Mouse (Mus musculus): ENCODE measurements around the gene Sestd1.

The Sestd1 gene

GRCm38 (mm10) chr2:77280512-77281409 lies at the start of gene Sestd1:
Gene Sestd1, minus strand, starts transcription at chr2:77280592.
- peak; percentile 74 for DNase-seq (ENCODE audit: low read depth, low spot score)

DNA sequence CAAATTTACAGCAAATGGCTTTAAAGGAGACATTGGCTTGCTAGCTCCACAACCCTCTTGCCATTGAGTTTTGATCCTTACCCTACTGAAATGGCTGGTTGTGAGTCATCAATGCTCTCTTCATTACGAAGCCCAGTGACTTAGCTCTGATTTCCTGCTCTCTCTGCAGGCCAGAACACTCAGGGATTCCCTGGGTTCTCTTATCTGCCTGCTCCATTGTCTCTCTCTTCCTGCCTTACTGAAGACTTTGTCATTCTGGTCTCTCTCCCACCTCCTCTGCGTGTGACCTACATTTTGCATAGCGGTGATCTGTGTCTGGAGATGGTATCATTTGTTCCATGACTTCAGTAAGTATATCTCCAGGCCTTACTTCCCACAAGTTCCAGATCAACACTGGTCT lies 46.9 kb upstream of the Sestd1 start:
- no peak for DNase-seq (ENCODE audit: low read depth, low spot score)

- DNase-seq (ENCODE audit: low read depth, low spot score) = peak; percentile 61
Measured at GRCm38 (mm10) chr2:77323739-77324138, 43.3 kb upstream of the Sestd1 start.

DNA sequence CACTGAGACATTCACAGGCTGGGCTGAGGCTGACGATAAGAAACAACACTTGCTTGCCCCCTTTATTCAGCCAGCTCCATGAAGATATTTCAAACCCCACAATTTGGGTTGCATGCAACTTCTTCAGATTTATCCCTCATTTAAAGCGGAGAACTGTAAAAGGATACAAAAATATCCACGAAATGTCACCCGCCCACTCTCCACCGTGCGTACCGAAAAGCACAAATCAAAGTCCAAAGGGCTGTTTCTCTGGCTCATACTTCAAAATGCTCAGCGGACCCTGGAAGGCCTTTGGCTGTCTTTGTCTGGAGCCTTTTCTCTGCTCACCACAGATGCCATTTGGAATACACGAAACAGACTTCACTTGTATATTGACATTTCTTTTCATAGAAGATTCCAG lies 42.8 kb upstream of the Sestd1 start:
- DNase-seq (ENCODE audit: low read depth, low spot score) = no peak

- no peak for DNase-seq (ENCODE audit: low read depth, low spot score)
Measured at GRCm38 (mm10) chr2:77319196-77319595, 38.8 kb upstream of the Sestd1 start.

- DNase-seq (ENCODE audit: low read depth, low spot score) = peak; percentile 43
Measured at GRCm38 (mm10) chr2:77316961-77317360, 36.6 kb upstream of the Sestd1 start.

- no peak for DNase-seq (ENCODE audit: low read depth, low spot score)
Measured at GRCm38 (mm10) chr2:77313846-77314245, 33.5 kb upstream of the Sestd1 start.

- DNase-seq (ENCODE audit: low read depth, low spot score) = no peak
Measured at GRCm38 (mm10) chr2:77312616-77313015, 32.2 kb upstream of the Sestd1 start.

- DNase-seq (ENCODE audit: low read depth, low spot score) = peak; percentile 45
Measured at GRCm38 (mm10) chr2:77309313-77309712, 28.9 kb upstream of the Sestd1 start.

DNA sequence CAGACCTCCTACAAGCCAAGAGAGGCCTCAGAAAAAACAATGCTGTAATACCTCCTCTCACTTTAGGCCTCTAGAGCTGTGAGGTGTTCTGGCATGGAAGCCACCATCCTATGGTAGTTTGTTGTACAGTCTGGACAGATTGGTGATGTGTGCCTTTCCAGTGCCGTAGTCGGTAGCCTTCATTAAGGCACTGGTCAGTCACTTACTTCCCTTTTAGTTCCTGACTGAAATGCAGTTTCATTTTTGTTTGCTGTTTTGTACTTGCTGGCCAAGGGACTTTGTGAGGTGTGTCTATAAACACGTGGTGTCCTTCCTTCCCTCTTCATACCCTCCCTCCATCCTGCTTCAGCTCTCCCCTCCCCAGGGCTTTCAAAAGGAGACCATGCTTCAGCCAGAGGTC lies 24.1 kb upstream of the Sestd1 start:
- DNase-seq (ENCODE audit: low read depth, low spot score) = no peak

DNA sequence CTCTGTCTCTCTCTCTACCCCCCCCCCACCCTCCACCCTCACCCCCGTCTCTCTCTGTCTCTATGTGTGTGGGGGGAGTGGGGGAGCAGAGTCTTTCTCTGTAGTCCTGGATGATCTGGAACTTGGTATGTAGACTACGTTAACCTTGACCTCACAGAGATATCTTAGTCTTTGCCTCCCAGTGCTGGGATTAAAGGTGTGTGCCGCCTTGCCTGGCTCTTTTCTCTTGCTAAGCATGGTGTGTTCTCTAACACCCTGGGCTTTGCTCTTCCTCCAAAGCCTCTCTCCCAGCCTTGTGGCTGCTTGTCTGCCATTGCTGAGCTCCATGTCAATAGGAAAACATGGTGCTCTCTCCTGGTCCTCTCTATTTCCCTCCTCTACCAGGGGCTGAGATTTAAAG lies 23.3 kb upstream of the Sestd1 start:
- DNase-seq (ENCODE audit: low read depth, low spot score) = no peak

DNA sequence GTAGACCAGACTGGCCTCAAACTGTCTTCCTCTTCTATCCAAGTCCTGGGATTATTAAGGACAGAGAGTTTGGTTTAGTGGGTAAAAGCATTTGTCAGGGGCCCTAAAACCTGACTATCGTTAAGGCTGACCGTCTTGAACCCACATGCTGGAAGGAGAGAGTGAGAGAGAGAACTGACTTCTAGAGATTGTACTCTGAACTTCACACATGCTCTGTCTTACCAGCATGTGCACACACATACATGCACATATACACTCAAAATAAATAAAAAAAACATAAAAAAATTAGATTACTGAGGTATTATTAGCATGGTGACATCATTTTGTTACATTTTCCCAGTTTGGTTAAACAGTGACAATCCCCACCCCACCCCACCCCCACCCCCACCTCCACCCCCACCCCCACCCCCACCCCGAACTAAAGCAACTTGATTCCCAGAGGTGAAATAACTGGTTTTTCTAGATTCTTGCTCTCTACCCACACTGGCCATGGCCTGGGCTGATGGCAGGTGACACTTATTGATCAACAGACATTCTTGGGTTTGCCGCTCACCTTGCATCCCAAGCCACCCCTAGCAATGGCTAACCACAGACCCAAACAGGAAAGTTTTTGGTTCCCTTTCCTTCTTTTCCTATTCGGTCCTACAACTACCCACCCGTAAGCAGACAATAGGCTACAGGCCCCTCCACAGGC lies 22.4 kb upstream of the Sestd1 start:
- DNase-seq (ENCODE audit: low read depth, low spot score) = no peak

DNA sequence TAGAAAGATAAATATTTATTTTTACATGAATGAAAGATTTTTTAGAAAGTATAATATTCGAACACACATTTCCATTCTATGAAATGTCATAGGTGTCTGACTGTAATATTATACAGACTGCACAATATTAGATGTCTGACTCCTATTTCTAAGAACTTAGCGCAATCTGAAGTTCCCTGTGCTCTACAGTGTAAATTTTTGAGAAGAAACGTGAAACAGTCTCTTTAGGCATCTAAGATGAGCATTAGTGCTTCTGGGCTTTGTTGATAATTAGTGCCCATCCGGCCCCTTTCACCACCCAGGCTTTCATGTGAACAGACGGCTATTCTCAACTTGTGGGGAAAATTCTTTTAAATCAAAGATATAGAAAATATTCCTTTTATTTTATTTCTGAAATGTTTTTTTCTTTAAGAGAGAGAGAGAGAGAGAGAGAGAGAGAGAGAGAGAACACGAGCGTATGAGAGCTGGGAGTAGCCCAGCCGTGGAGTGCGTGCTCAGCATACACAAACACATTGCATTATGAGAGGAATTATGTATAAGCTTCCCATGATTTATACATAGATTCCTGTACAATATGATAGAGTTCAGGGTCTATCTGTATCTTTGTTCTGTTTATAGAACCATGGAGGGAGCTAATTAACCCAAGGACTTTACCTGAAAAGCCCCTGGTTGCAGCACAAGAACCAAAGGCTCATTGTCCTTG lies 21.4 kb upstream of the Sestd1 start:
- no peak for DNase-seq (ENCODE audit: low read depth, low spot score)

DNA sequence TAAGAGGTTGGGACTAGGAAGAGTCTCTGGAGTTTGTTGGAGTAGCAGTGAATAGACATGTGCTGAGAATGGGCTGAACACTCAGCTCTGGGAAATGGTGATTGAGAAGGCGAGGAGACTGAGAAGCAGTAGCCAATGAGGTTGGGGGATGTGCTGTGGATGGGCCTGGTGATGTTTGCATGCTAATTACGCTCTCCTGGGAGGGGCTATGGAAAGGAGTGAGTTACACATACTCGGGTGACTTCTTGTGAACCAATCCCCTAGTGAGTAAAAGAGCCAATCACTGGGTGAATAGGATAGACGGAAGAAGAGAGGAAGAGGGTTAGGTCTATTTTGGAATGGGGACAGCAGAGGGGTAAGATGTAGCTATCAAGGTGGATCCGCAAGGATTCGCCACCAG lies 9.3 kb upstream of the Sestd1 start:
- DNase-seq (ENCODE audit: low read depth, low spot score) = no peak

GRCm38 (mm10) chr2:77286755-77287154 lies 6.4 kb upstream of the Sestd1 start:
- DNase-seq (ENCODE audit: low read depth, low spot score) = no peak

- DNase-seq (ENCODE audit: low read depth, low spot score) = no peak
Measured at GRCm38 (mm10) chr2:77284281-77284899, 4.0 kb upstream of the Sestd1 start.

GRCm38 (mm10) chr2:77279861-77280511 lies 406 bp downstream of the Sestd1 start:
- DNase-seq (ENCODE audit: low read depth, low spot score) = peak; percentile 25

DNA sequence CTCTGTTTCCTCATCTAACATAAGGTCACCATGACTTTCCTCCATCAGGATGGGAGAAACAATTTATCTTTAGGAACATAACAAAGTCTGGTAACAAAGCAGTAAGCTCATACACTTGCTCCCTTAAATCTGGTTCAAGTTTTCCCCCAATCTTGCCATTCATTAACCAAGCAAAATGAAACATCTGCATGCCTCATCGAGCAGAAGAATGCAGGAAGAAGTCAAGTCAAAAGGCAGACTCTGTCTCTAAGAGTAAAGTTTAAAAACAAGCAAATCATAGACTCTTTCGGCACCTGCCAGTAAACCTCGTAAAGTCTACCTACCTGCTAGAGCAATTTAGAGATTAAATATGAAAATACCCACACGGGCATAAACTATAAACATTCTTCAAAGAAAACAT lies 3.1 kb downstream of the Sestd1 start:
- DNase-seq (ENCODE audit: low read depth, low spot score) = no peak

GRCm38 (mm10) chr2:77275851-77276250 lies 4.5 kb downstream of the Sestd1 start:
- DNase-seq (ENCODE audit: low read depth, low spot score) = no peak

DNA sequence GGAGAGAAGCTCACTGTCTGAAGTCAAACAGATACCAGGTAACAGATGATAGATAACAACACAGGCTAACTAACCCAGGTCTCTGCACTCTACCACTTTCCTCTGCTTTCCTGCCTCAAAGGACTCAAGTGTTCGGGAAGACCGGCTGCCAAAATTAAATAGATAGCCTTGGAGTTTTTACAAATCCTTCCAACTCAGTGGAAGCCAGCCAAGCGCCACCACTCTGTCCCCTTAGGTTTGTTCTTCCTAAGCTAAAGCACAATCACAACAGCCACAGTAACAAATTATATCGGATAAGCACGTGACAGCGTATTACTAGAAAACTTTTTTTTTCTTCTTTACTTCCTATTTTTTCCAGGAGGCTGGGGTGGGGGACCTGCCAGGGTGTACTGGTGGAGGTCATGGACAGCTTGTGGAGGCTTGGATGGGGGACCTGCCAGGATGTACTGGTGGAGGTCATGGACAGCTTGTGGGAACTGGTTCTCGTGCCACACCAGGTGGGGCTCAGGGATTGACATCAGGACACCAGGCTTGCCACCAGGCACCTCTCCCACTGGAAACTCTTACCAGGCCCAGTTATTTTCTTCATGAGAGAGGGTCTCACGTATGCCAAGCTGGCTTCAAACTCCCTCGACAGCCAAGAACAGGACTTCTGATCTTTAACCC lies 5.3 kb downstream of the Sestd1 start:
- DNase-seq (ENCODE audit: low read depth, low spot score) = no peak

- DNase-seq (ENCODE audit: low read depth, low spot score) = no peak
Measured at GRCm38 (mm10) chr2:77272953-77273352, 7.4 kb downstream of the Sestd1 start.

Measured in mesoderm, embryonic 11.5 days (tissue).